Mouse (Mus musculus) forebrain, postnatal 0 days (tissue): ENCODE measurements around the gene Tlk2. TPM values are rescaled to one million over a fixed set of nuclear protein-coding genes. Genes with fewer than 3 reads are reported as not detected.

Experiments
- ATAC-seq: fragments of 200-750 bp; cut with Nextera tagmentation; 2 replicates; pipeline ENCODE4 v1.8.0; 2017; ENCODE audit warnings: mild to moderate bottlenecking, moderate library complexity
- DNase-seq: peaks from one replicate; pipeline ENCODE4 v3.0.0-alpha.2; 2015
- H3K27ac ChIP-seq: fragments of 300-500 bp; sonication (generic); 2 replicates; pipeline ENCODE4 v1.5.1; 2014; ENCODE audit warnings: low read depth, mild to moderate bottlenecking, antibody characterized with exemption, low read length, moderate library complexity, mixed read lengths
- H3K27me3 ChIP-seq: fragments of 300-500 bp; sonication (generic); 2 replicates; pipeline ENCODE4 v1.6.1; 2014; ENCODE audit warnings: mild to moderate bottlenecking, low read length, mixed read lengths; ENCODE audit not compliant: insufficient read depth
- H3K36me3 ChIP-seq: fragments of 300-500 bp; sonication (generic); 2 replicates; pipeline ENCODE4 v1.6.1; 2014; ENCODE audit warnings: mild to moderate bottlenecking, moderate library complexity; ENCODE audit not compliant: insufficient read depth
- H3K4me1 ChIP-seq: fragments of 300-500 bp; sonication (generic); 2 replicates; pipeline ENCODE4 v1.6.1; 2014; ENCODE audit warnings: antibody characterized with exemption; ENCODE audit not compliant: insufficient read depth
- H3K4me2 ChIP-seq: fragments of 300-500 bp; sonication (generic); 2 replicates; pipeline ENCODE4 v1.6.1; 2014; ENCODE audit warnings: low read depth, mild to moderate bottlenecking, moderate library complexity
- H3K4me3 ChIP-seq: fragments of 300-500 bp; sonication (generic); 2 replicates; pipeline ENCODE4 v1.5.1; 2014; ENCODE audit warnings: low read depth, low read length, mixed read lengths
- H3K9ac ChIP-seq: fragments of 300-500 bp; sonication (generic); 2 replicates; pipeline ENCODE4 v1.6.1; 2014; ENCODE audit warnings: mild to moderate bottlenecking
- H3K9me3 ChIP-seq: fragments of 300-500 bp; sonication (generic); 2 replicates; pipeline ENCODE4 v1.6.1; 2016; ENCODE audit warnings: low read length
- CTCF ChIP-seq: sonication (generic); IDR thresholded peaks from 2 replicates; pipeline ENCODE4 v1.5.1; 2016; ENCODE audit warnings: antibody characterized with exemption, control low read depth, low read depth
- WGBS: fragments of 180-500 bp; shearing (Covaris S2); extraction: QIAGEN DNeasy Blood & Tissue Kit; methylation state at CpG from one replicate; pipeline ENCODE4 v1.1.7; 2014; 5-methylcytosine and 5-hydroxymethylcytosine counted together
- polyA plus RNA-seq: library from polyadenylated mRNA; unstranded; fragments of >200 nt; fragmentation: Nextera tagmentation; extraction: Ambion mirVana; gene quantifications from 2 replicates; pipeline ENCODE4 v1.2.1, GENCODE M21; 2015
- total RNA-seq: library from RNA; depleted of rRNA; stranded (reverse); fragments of >200 nt; gene quantifications from 2 replicates; pipeline ENCODE4 v1.2.3, GENCODE M21; 2014; rRNA removed

The Tlk2 gene
- total and polyA plus RNA-seq, 2 experiments from 2014 or later = 13.9 to 94.0 TPM

DNA sequence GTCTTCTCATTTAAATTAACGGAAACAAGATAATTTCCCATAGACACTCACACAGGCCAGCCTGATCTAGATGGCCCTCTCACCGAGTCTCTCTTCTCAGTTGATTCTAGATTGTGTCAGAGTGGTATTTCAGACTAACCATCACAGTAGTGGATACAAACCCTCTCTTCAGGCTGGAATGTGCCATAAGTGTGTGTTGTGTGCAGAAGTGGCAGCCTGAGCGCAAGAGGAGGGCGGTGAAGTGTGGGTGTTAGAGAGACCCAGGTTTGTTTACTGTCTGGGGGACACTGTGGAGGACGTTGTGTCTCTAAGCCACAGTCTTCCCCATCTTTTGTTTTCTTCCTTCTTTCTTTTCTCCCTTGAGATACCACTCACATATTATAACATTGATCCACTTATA is 144.9 kb downstream of the Tlk2 start:
- H3K4me2 ChIP-seq = no peak overlapping the region
- no peak overlapping the region for H3K9ac ChIP-seq
- ATAC-seq (no peak), DNase-seq (no peak)
- H3K27me3 ChIP-seq = no peaks in the 10 kb centered on the region
- no peak overlapping the region for H3K27ac ChIP-seq
- no peak overlapping the region for H3K4me3 ChIP-seq
- 91% methylated on average over 5 of the region's 5 CpGs for WGBS
- no peaks in the 10 kb centered on the region for H3K4me1 ChIP-seq
- no peaks in the 10 kb centered on the region for H3K36me3 ChIP-seq
- no peak for TF ChIP-seq CTCF
- H3K9me3 ChIP-seq = no peaks in the 10 kb centered on the region

DNA sequence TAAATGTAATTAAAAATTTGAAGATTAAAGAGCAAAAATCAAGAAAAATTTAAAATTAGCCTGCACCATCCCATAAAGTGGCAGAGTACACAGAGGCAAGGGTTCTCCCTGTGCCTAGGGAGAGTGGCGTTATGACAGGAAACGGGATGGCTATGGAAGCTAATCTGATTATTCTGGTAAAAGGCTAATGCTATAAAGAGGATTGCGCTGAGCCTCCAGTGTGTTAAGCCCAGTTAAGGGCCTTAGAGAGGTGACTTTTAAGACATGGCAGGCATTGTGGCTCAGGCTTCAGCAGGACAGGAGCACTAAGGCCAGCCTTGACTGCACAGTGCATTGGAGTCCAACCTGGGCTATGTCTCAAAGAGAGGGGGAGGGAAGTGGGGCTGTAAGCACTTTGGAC is 148.5 kb downstream of the Tlk2 start:
- Histone ChIP-seq H3K27me3 (no peaks in the 10 kb centered on the region), H3K9ac (no peak overlapping the region), H3K4me1 (no peaks in the 10 kb centered on the region), H3K9me3 (no peaks in the 10 kb centered on the region), H3K36me3 (no peaks in the 10 kb centered on the region), H3K4me2 (no peak overlapping the region), H3K27ac (no peak overlapping the region), H3K4me3 (no peak overlapping the region)
- ATAC-seq (no peak), DNase-seq (no peak)
- 85% methylated on average over 3 of the region's 3 CpGs for WGBS
- TF ChIP-seq CTCF = no peak

DNA sequence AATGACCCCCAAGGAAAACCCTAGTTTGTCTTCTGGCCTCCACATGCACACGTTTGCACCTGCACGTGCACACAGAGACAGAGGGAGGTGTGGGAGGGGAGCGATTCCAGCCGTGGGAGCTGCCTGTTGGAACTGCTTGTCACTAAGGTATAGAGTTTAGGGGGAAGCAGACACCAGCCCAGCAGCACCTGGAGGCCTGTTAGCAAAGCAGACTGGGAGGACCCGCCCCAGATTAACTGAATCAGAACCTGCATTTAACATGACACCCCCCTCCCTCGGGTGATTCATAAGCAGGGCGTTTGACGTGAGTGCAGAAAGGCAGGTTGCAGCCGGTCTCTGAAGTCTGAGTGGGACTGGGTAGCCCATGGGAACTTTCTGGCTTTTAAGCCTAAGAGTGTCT is 151.4 kb downstream of the Tlk2 start:
- Histone ChIP-seq H3K4me2 (no peak overlapping the region), H3K27me3 (no peaks in the 10 kb centered on the region), H3K9me3 (no peaks in the 10 kb centered on the region), H3K27ac (no peak overlapping the region), H3K9ac (no peak overlapping the region), H3K36me3 (no peaks in the 10 kb centered on the region), H3K4me3 (no peak overlapping the region), H3K4me1 (no peaks in the 10 kb centered on the region)
- no peak for TF ChIP-seq CTCF
- no peak for ATAC-seq
- WGBS = 76% methylated on average over 9 of the region's 9 CpGs
- no peak for DNase-seq

DNA sequence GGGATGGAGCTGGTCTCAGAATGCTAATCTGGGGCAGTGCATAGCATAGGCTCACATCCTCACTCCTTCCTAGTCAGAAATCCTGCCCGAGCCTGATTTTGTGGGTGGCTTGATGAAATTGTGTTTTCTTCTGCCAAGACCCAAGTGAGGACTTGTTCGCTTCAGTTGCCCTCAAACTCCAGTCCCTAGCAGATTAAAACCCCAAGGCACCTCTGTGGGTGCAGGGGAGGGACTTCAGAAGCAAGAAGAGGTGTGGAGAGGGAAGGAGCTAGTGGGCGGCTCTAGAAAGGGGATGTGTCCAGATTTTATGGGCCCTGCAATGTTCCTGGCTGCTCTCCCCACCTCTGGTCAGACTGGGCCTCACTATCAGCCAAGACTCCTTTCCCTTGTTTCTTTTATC is 152.5 kb downstream of the Tlk2 start:
- 93% methylated on average over 3 of the region's 3 CpGs for WGBS
- Histone ChIP-seq H3K4me1 (no peaks in the 10 kb centered on the region), H3K4me3 (no peak overlapping the region), H3K36me3 (no peaks in the 10 kb centered on the region), H3K27me3 (no peaks in the 10 kb centered on the region), H3K27ac (no peak overlapping the region), H3K9me3 (no peaks in the 10 kb centered on the region), H3K9ac (no peak overlapping the region), H3K4me2 (no peak overlapping the region)
- TF ChIP-seq CTCF = no peak
- ATAC-seq (no peak), DNase-seq (no peak)

DNA sequence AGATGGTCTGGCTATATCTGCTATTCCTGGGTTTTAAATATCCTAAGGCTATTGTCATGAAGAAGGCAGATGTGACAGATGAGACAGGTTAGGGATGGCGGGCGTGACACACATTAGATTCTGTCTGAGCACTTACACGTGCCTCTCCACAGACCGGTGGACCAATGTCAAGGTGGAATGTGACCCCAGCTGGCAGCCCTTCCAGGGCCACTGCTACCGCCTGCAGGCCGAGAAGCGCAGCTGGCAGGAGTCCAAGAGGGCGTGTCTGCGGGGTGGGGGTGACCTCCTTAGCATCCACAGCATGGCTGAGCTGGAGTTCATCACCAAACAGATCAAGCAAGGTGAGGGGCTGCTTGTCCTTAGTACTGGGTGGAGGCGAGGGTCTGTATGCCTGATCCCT is 153.1 kb downstream of the Tlk2 start:
- WGBS = 45% methylated on average over 10 of the region's 10 CpGs
- Histone ChIP-seq H3K4me3 (no peak overlapping the region), H3K4me1 (no peaks in the 10 kb centered on the region), H3K27me3 (no peaks in the 10 kb centered on the region), H3K9ac (no peak overlapping the region), H3K36me3 (no peaks in the 10 kb centered on the region), H3K27ac (no peak overlapping the region), H3K9me3 (no peaks in the 10 kb centered on the region), H3K4me2 (no peak overlapping the region)
- DNase-seq (no peak), ATAC-seq (no peak)
- TF ChIP-seq CTCF = no peak

DNA sequence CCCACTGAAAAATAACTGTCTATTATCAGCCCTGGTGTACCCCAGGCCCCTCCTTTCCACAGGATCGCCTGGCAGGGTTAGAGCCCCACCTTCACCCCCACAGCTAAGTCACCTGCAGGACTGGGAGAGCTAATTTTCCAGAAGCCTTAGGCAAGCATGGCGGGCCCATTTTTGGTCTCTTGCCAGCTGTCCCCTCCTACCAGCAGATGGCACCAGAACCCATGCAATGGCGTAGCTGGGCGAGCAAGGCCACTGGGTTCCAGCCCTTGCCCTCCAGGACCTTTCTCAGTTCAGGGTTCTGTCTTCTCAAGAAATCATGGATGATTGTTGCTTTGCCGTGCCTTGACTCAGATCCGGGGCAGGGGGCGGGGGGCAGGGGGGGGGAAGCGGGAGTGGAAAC is 153.9 kb downstream of the Tlk2 start:
- ATAC-seq = peak; percentile 14; the same call in 1 of the 2 replicates
- peak; percentile 77 for TF ChIP-seq CTCF
- H3K27ac ChIP-seq = no peak overlapping the region

More for the DNA sequence above, 153.9 kb downstream of the Tlk2 start:
- Histone ChIP-seq H3K36me3 (no peaks in the 10 kb centered on the region), H3K9me3 (no peaks in the 10 kb centered on the region), H3K4me2 (no peak overlapping the region), H3K27me3 (no peaks in the 10 kb centered on the region), H3K4me3 (no peak overlapping the region), H3K4me1 (no peaks in the 10 kb centered on the region), H3K9ac (no peak overlapping the region)
- peak; percentile 74 for DNase-seq
- 61% methylated on average over 8 of the region's 8 CpGs for WGBS

Other genes with a start within 250 kb of the Tlk2 start
- gene Efcab3, start 115.2 kb upstream of the Tlk2 start, total RNA-seq = not detected in 2 replicates
- 0.24 TPM in 1 of 2 replicates, not detected in the other for gene Efcab3, start 115.2 kb upstream of the Tlk2 start, polyA plus RNA-seq
- gene Mettl2, start 52.4 kb upstream of the Tlk2 start, total RNA-seq = 26.8 and 38.1 TPM in 2 replicates
- gene Mettl2, start 52.4 kb upstream of the Tlk2 start, polyA plus RNA-seq = 25.2 and 31.6 TPM in 2 replicates
- not detected in 2 replicates for gene Gm10842, start 31.9 kb upstream of the Tlk2 start, total RNA-seq
- gene Gm10842, start 31.9 kb upstream of the Tlk2 start, polyA plus RNA-seq = not detected in 2 replicates
- 8.2 and 13.2 TPM in 2 replicates for gene Mrc2, start 113.8 kb downstream of the Tlk2 start, total RNA-seq
- gene Mrc2, start 113.8 kb downstream of the Tlk2 start, polyA plus RNA-seq = 2.3 and 2.4 TPM in 2 replicates